Mouse (Mus musculus) right cerebral cortex, postnatal 25 days (tissue): ENCODE measurements at regions not wholly inside any gene's neighbourhood (a gene's known extent, or its start where the extent isn't known, plus 50 kb on each side); places are given as distances from the start of the nearest gene placed in this dataset.

ENCODE experiments used
- DNase-seq: peaks from one replicate; pipeline ENCODE4 v3.0.0; 2022

- no peak for DNase-seq
Measured at GRCm38 (mm10) chr16:78490245-78490644, 86.3 kb downstream of the D16Ertd472e start.

DNA sequence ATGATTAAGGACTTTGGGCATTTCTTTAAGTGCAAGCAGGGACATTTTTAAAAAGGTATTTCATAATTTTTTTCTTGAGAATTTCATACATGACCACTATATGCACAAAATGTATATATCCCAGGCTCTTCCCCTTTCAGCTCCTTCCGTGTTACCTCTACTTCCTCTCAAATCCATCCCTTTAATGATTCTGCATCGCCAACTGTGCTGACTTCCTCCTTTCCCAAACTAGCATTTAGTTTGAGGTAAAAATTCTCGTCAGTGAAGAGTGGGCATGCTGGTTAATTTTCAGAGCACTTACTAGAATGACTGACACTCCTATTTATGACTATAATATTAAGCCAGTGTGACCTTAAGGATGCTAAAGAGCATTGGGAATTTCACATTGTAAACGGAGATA, 86.9 kb downstream of the D16Ertd472e start:
- no peak for DNase-seq

DNA sequence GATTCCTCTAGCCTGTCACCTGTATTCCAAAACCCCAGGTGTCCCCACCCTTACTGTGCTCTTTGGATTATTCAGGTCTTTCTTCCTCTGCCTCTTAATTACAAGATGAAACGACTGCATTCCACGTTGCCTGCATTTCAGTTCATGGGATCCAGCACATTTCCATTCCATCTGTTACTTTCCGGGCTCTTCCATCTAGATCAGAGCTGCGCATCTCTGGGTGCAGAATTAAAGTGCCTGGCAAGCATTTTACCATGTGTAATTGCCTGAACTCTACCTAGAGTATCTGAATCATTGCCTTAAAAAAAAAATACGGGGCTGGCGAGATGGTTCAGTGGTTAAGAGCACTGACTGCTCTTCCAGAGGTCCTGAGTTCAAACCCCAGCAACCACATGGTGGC, 90.0 kb downstream of the D16Ertd472e start:
- no peak for DNase-seq

DNA sequence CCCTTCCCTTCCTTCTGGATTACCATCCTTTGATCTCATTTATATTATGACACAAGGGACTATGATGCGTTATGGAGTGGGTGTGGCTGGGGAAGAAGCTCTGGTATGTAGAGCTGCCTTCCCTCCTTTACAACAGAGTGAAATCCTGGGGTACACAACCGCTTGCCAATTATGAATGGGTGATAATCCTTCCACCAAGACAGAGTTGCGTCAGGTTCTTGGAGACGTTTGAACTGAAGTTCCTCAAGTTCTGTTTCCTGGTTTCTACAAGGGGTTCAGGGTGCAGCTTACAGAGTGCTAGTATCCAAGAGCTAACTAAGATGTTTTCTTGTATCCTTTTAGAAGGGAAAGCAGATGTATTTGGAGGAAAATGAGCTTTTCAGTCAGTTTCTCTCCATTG, 92.2 kb downstream of the D16Ertd472e start:
- DNase-seq = no peak

DNA sequence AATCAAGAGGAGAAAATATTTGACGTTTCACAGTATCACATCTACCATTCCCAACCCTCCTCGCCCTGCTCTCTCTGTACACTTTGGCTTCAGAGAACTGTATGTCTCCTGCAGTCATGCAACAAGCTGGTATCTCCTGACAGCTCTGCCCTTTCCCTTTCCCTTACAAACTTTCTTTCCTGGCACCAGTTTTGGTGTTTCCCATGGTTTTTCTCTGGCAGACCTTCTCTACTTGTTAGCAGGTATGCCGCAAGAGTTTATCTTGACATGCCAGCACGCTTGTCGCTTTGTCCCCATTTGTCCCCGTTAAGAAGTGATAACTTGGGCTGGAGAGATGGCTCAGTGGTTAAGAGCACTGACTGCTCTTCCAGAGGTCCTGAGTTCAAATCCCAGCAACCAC, 94.9 kb downstream of the D16Ertd472e start:
- no peak for DNase-seq

GRCm38 (mm10) chr16:78481065-78481464, 95.4 kb downstream of the D16Ertd472e start:
- no peak for DNase-seq

DNA sequence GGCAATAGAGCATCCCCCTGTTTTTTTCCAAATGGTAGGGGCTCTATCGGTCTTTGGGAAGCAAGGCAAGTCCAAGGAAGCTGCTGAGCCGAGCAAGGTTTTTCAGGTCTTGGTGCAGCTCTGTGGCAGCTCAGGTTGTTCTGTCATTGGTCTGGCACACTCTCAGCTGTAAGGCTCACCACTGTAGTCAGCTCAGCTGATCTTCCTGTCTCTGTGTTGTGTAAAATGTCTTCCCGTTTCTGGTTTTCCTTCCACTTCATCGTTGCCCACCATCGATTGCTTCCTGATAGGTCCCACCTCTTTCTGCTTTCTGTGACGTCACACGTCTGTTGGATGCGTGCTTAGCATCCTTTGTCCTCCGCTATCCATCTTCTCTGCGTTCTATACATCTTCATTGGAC, 96.2 kb downstream of the D16Ertd472e start:
- DNase-seq = no peak

DNA sequence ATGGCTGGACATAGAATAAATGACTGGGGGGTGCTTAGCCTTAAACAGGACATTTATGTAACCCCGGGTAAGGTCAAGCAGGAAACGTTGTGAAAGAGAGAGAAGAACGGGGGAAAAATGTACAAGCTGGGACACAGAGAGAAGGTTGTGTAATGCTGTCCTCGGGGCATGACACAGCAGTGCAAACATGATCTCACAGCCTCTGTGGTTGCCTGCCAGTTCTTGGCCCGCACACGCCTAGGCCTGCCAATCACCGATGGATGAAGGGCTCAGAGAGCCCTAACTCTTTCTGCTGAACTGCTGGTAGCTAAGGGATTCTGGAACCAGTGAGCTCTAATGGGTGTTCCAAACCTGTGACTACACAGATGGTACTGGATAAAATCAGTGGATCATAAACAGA, 96.5 kb upstream of the Btg3 start:
- no peak for DNase-seq

DNA sequence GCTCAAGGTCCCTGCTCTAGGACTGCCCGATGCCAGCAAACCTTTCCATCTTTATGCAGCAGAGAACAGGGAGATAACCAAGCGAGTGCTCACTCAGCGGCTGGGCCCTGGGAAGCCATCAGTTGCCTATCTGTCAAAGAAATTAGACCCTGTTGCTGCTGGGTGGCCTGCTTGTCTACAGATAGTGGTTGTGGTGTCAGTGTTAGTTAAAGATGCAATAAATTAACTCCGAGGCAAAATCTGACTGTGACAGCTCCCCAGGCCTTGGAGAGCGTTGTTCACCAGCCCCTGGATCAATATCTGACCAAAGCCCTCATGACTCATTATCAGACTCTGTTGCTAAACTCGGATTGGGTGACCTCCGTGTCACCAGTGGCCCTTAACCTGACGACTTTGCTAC, 83.0 kb upstream of the Btg3 start:
- DNase-seq = no peak

DNA sequence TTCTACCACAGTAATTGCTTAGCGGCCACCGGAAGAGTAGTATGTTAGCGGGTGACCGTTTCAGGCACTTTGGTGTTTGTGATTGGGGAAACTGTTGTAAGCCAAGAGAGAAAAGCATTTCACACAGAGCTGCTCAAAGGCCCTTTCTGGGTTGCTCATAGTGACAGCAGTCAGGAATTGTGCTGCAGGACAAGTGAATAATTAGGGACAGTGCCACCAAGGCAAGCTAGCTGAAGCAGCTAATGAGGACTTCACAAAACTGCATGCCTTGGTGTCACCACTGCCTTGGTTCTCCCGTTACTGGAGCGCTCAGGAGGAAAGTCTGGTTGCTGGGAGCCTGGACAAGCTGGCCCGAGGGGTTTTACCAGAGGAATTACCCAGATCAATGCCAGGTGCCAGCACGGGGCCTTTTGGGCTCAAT, 80.7 kb upstream of the Btg3 start:
- no peak for DNase-seq

DNA sequence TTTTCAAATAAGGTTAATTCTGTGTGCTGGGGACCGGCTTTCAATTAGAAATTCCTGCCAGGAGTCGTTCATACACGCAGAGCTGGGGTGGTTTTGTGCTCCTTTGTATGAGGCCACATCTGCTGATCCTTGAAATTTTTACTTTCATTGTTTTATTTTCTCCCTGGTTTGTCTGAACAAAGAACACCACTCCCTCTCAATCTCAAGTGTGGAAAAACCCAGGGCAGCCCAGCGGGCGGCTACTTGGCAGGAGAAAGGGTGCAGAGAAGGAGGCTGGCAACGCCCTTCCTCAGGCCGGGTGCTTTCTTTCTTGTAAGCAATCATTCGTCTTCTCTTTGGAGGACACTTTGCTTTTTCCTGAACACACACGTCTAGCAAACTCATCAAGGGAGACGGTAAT, 79.4 kb upstream of the Btg3 start:
- no peak for DNase-seq

GRCm38 (mm10) chr16:78454509-78454908, 77.5 kb upstream of the Btg3 start:
- DNase-seq = no peak

GRCm38 (mm10) chr16:78452303-78452702, 75.3 kb upstream of the Btg3 start:
- DNase-seq = no peak

DNA sequence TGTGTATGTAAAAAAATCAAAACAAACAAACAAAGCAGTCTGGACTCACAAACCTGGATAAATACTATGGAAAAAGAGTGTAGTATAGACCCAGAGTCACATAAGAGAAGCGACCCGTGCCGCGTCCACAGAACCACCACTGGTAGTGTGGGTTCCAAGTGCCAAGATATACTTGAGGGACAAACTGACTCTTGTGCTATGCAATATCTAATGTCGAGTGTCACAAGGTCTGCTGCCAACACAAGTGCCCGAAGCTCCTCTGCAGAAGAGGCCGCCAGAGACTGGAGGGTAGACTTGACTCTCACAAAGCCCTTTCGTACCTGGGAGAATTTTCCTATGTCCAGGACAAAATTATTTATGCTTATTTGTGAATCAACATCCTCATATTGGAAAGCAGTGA, 74.8 kb upstream of the Btg3 start:
- DNase-seq = no peak

GRCm38 (mm10) chr16:78451251-78451650, 74.3 kb upstream of the Btg3 start:
- DNase-seq = no peak

GRCm38 (mm10) chr16:78449231-78449630, 72.2 kb upstream of the Btg3 start:
- no peak for DNase-seq

DNA sequence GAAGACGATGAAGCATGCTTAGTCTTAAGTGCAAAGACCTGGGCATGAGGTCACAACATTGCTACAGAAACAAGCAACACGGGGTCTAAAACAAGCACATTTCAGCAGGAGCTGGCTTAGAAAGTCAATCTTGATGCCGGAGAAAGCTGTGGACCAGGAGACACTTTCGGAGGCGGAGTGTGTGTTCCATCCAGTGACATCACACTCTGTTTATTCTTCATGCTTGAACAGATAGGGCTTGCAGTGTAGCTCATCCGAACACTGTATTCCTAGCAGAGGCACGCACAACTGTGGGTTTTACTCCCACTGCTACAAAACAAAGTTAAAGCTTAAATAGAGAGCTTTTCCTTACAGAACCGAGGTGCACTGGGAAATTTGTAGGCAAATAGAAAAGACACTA, 66.3 kb upstream of the Btg3 start:
- peak; percentile 43 for DNase-seq

GRCm38 (mm10) chr16:78442830-78443229, 65.8 kb upstream of the Btg3 start:
- no peak for DNase-seq

DNA sequence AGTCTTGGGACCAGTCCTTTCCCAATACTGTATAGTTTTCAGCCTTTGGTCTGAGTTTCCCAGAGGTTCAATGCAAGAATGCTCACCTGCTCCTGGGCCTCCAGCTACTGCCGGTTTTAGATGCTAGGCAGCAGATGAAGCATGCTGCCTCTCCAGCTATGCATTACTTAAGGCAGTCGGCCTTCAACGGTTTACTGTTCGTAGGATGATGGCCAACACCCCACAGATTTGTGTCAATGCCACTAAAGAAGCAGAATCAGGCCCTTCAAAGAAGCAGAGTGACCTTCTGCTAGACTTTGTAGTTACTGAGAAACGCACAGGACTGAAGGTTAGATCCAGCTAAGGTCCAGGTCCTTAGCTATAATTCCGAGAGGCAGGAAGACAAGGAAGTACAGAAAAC, 65.0 kb upstream of the Btg3 start:
- DNase-seq = no peak

GRCm38 (mm10) chr16:78435707-78436106, 58.7 kb upstream of the Btg3 start:
- DNase-seq = no peak

DNA sequence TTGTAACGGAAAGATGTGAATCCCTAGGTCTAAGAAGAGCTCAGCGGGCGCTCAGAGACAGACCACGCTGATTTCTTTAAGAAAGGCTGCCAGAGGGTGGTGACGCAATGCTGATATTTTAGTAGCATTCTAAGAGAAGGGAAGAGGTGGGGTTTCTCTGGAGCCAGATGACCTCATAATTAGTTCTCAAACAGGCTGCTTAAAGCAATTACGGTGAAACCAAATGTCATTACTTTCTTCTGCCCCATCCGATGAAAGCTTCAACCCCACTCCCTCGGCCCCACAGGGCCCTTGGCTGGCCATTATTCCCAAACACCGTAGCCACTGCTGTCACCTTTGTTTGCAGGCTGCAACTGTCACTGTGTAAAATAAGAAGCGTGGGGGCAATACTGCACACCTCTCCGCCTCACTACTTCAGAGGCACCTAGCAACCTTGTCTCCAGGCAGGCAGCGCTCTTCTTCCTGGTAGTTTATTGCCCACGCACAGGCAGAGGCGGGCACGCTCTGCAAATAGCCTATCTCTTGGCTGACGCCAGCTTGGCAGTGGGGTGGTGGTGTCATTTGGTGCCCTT, 50.6 kb upstream of the Btg3 start:
- DNase-seq = peak; percentile 80
